Mouse (Mus musculus) brain, embryonic 14.5 days (tissue): ENCODE measurements around the gene Zfp46.

Experiments used
- CTCF ChIP-seq: fragments of 200-500 bp; IDR thresholded peaks from 2 replicates; pipeline ENCODE4 v1.5.1; 2012; ENCODE audit warnings: inconsistent platforms, mild to moderate bottlenecking, moderate library complexity, borderline replicate concordance; ENCODE audit not compliant: insufficient read depth, insufficient read length; ENCODE audit errors: extremely low read depth
- POLR2A ChIP-seq: fragments of 200-500 bp; IDR thresholded peaks from 2 replicates; pipeline ENCODE4 v1.6.1; 2012; ENCODE audit warnings: mild to moderate bottlenecking, inconsistent platforms, borderline replicate concordance; ENCODE audit not compliant: poor library complexity, insufficient read depth, insufficient read length, severe bottlenecking; ENCODE audit errors: extremely low read depth

GRCm38 (mm10) chr4:136245681-136246080, 38.8 kb upstream of the Zfp46 start:
- TF ChIP-seq CTCF (no peak), POLR2A (no peak)
